Mouse (Mus musculus): ENCODE data around the gene C1qtnf12. TPM values are rescaled to one million over a fixed set of nuclear protein-coding genes. Genes with fewer than 3 reads are reported as not detected.

The C1qtnf12 gene
- polyA plus RNA-seq, 1 experiment from 2014 or later = 27.0 TPM

- Histone ChIP-seq H3K9me3 (peaks cover 6% of the 10 kb centered on the region; the same call in 1 of the 2 replicates), H3K27me3 (ENCODE audit: insufficient read depth, poor library complexity, severe bottlenecking) (no peaks in the 10 kb centered on the region), H3K4me1 (0 out of 2 replicates have a peak, but pooled peaks cover 5% of the 10 kb centered on the region), H3K27ac (no peak overlapping the region), H3K4me3 (no peak overlapping the region), H3K36me3 (no peaks in the 10 kb centered on the region)
- WGBS = 77% methylated on average over 6 of the region's 6 CpGs
- no peak for DNase-seq (ENCODE audit: low spot score)
Measured at GRCm38 (mm10) chr4:155972651-155973050, 10.5 kb downstream of the C1qtnf12 start.

GRCm38 (mm10) chr4:155973239-155973638, 11.1 kb downstream of the C1qtnf12 start:
- Histone ChIP-seq H3K36me3 (no peaks in the 10 kb centered on the region), H3K9me3 (peaks cover 6% of the 10 kb centered on the region; the same call in 1 of the 2 replicates), H3K27me3 (ENCODE audit: insufficient read depth, poor library complexity, severe bottlenecking) (no peaks in the 10 kb centered on the region), H3K4me1 (0 out of 2 replicates have a peak, but pooled peaks cover 5% of the 10 kb centered on the region), H3K27ac (no peak overlapping the region), H3K4me3 (no peak overlapping the region)
- 70% methylated on average over 2 of the region's 2 CpGs for WGBS
- no peak for DNase-seq (ENCODE audit: low spot score)

- DNase-seq (ENCODE audit: low spot score) = no peak
- Histone ChIP-seq H3K27me3 (ENCODE audit: insufficient read depth, poor library complexity, severe bottlenecking) (no peaks in the 10 kb centered on the region; the same call in 1 of the 2 replicates), H3K9me3 (peaks cover 6% of the 10 kb centered on the region; the same call in 1 of the 2 replicates), H3K4me3 (no peak overlapping the region), H3K4me1 (no peaks in the 10 kb centered on the region), H3K36me3 (no peaks in the 10 kb centered on the region), H3K27ac (no peak overlapping the region)
- 72% methylated on average over 12 of the region's 12 CpGs for WGBS
Measured at GRCm38 (mm10) chr4:155981436-155982082, 19.4 kb downstream of the C1qtnf12 start.

- 27% methylated on average over 2 of the region's 2 CpGs for WGBS
Measured at GRCm38 (mm10) chr4:155983788-155984187, 21.7 kb downstream of the C1qtnf12 start.

GRCm38 (mm10) chr4:155991211-155991907, 29.2 kb downstream of the C1qtnf12 start:
- 88% methylated on average over 22 of the region's 22 CpGs for WGBS
- Histone ChIP-seq H3K27me3 (ENCODE audit: insufficient read depth, poor library complexity, severe bottlenecking) (no peaks in the 10 kb centered on the region), H3K4me1 (peaks cover 27% of the 10 kb centered on the region), H3K27ac (peak overlapping the region; percentile 98), H3K4me3 (peak overlapping the region; percentile 88), H3K9me3 (no peaks in the 10 kb centered on the region), H3K36me3 (peaks cover 14% of the 10 kb centered on the region)
- DNase-seq (ENCODE audit: low spot score) = peak; percentile 78

More at GRCm38 (mm10) chr4:155983788-155984187, 21.7 kb downstream of the C1qtnf12 start:
- H3K4me1 ChIP-seq = peaks cover 4% of the 10 kb centered on the region; the same call in 1 of the 2 replicates
- no peak overlapping the region for H3K4me3 ChIP-seq
- H3K27me3 ChIP-seq (ENCODE audit: insufficient read depth, poor library complexity, severe bottlenecking) = no peaks in the 10 kb centered on the region; the same call in 1 of the 2 replicates
- H3K27ac ChIP-seq = no peak overlapping the region
- no peaks in the 10 kb centered on the region for H3K36me3 ChIP-seq
- no peaks in the 10 kb centered on the region for H3K9me3 ChIP-seq
- no peak for DNase-seq (ENCODE audit: low spot score)

DNA sequence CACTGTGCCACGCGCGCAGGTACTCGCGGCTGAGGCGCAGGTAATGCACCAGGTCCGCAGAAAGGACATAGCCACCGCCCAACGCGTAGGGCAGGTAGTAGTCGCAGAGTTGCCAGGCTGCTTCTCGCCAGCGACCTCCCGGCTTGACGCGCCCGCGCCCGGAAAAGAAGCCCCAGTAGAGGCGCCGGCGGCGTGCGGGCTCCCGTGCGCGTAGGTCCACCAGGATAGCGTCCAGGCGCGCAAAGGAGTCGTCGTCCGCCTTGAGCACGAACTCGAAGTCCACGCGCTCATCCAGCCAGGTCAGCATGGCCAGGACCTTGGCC, 29.8 kb downstream of the C1qtnf12 start:
- 25% methylated on average over 37 of the region's 37 CpGs for WGBS
- DNase-seq (ENCODE audit: low spot score) = no peak

GRCm38 (mm10) chr4:155992241-155992905, 30.3 kb downstream of the C1qtnf12 start, which contains the start of the genes B3galt6 and Sdf4:
B3galt6 (minus strand) TSS chr4:155992649.
Sdf4 (plus strand) TSS chr4:155992872.
- H3K4me3 ChIP-seq = peak within 1 kb of the TSS; percentile 88
- under 1% methylated on average over 99 of the region's 99 CpGs for WGBS

More for the DNA sequence above, 29.8 kb downstream of the C1qtnf12 start:
- peak overlapping the region; percentile 98 for H3K27ac ChIP-seq
- no peaks in the 10 kb centered on the region for H3K27me3 ChIP-seq (ENCODE audit: insufficient read depth, poor library complexity, severe bottlenecking)
- peak overlapping the region; percentile 88 for H3K4me3 ChIP-seq
- peaks cover 19% of the 10 kb centered on the region for H3K36me3 ChIP-seq
- no peaks in the 10 kb centered on the region for H3K9me3 ChIP-seq
- H3K4me1 ChIP-seq = peaks cover 27% of the 10 kb centered on the region

DNA sequence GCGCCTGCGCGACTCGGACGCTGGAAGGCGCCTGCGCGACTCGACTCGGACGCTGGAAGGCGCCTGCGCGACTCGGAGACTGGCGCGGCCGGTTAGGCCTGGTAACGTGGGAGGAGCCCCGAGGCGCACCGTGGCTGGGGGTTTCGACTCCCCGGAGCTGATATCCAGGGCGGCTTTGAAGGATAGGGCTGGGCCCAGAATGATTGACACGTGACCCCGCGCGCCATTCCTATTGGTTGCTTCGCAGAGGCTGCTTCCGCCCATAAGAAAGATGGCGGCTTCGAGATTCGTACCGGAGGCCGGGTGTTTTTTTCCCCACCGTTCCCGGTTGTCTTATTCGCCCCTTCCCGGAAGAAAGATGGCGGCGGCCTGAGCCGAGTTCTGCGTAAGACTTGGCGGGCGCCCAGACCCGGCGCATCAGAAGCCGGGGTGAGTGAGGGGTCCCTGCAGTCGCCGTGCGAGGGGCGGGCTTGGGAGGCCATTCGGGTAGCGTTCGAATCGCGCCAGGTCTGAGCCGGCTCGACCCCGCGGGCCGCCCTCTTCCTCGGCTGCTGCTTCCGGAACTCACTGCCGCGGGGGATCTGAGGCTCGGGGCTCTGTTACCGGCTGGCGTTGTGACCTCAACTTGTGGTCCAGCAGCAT, 30.9 kb downstream of the C1qtnf12 start:
- H3K4me3 ChIP-seq = peak overlapping the region; percentile 88
- H3K9me3 ChIP-seq = no peaks in the 10 kb centered on the region
- peak; percentile 97 for DNase-seq (ENCODE audit: low spot score)
- peaks cover 30% of the 10 kb centered on the region for H3K36me3 ChIP-seq
- WGBS = under 1% methylated on average over 70 of the region's 70 CpGs
- H3K4me1 ChIP-seq = peaks cover 25% of the 10 kb centered on the region
- peak overlapping the region; percentile 98 for H3K27ac ChIP-seq
- no peaks in the 10 kb centered on the region for H3K27me3 ChIP-seq (ENCODE audit: insufficient read depth, poor library complexity, severe bottlenecking)

More at GRCm38 (mm10) chr4:155992241-155992905, 30.3 kb downstream of the C1qtnf12 start, which contains the start of the genes B3galt6 and Sdf4:
- H3K4me1 ChIP-seq = peaks cover 27% of the 10 kb centered on the region
- H3K27ac ChIP-seq = peak within 1 kb of the TSS; percentile 98
- peaks cover 24% of the 10 kb centered on the region for H3K36me3 ChIP-seq
- no peaks in the 10 kb centered on the region for H3K9me3 ChIP-seq
- no peaks in the 10 kb centered on the region for H3K27me3 ChIP-seq (ENCODE audit: insufficient read depth, poor library complexity, severe bottlenecking)
- DNase-seq (ENCODE audit: low spot score) = peak; percentile 92

- 5% methylated on average over 15 of the region's 15 CpGs for WGBS
- Histone ChIP-seq H3K4me1 (peaks cover 23% of the 10 kb centered on the region), H3K9me3 (no peaks in the 10 kb centered on the region), H3K36me3 (peaks cover 36% of the 10 kb centered on the region), H3K27me3 (ENCODE audit: insufficient read depth, poor library complexity, severe bottlenecking) (no peaks in the 10 kb centered on the region), H3K27ac (peak overlapping the region; percentile 98), H3K4me3 (peak overlapping the region; percentile 88)
- DNase-seq (ENCODE audit: low spot score) = no peak
Measured at GRCm38 (mm10) chr4:155993606-155994005, 31.5 kb downstream of the C1qtnf12 start.

GRCm38 (mm10) chr4:156004109-156004508, 42.0 kb downstream of the C1qtnf12 start:
- H3K36me3 ChIP-seq = peaks cover 94% of the 10 kb centered on the region
- no peak for DNase-seq (ENCODE audit: low spot score)
- 91% methylated on average over 3 of the region's 3 CpGs for WGBS

GRCm38 (mm10) chr4:156008369-156008768, 46.3 kb downstream of the C1qtnf12 start:
- H3K36me3 ChIP-seq = peaks cover 95% of the 10 kb centered on the region
- 85% methylated on average over 4 of the region's 4 CpGs for WGBS

More at GRCm38 (mm10) chr4:156004109-156004508, 42.0 kb downstream of the C1qtnf12 start:
- Histone ChIP-seq H3K4me1 (no peaks in the 10 kb centered on the region), H3K4me3 (no peak overlapping the region), H3K9me3 (no peaks in the 10 kb centered on the region), H3K27me3 (ENCODE audit: insufficient read depth, poor library complexity, severe bottlenecking) (no peaks in the 10 kb centered on the region), H3K27ac (no peak overlapping the region)

DNA sequence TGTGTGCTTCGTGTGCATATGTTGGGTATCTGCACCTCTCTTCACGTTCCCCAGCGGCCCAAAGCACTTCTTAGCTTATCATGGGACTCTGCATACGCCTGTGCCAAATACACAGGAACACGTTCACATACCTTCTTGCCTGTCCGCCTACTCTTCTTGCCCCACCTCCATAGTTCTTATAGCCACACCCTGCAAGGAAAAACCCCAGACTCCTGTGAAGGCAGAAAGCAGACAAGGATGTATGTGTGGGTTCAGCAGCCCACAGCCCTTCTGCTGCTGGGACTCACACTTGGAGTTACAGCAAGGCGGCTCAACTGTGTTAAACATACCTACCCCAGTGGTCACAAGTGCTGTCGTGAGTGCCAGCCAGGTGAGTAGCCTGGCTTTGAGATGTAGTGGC, 51.5 kb downstream of the C1qtnf12 start, which contains the start of gene Tnfrsf4:
Tnfrsf4 (plus strand) TSS at position 207 of the 400 bp plus-strand sequence.
- 80% methylated on average over 8 of the region's 8 CpGs for WGBS

More at GRCm38 (mm10) chr4:156008369-156008768, 46.3 kb downstream of the C1qtnf12 start:
- H3K27ac ChIP-seq = no peak overlapping the region
- no peaks in the 10 kb centered on the region for H3K4me1 ChIP-seq
- H3K27me3 ChIP-seq (ENCODE audit: insufficient read depth, poor library complexity, severe bottlenecking) = no peaks in the 10 kb centered on the region
- no peaks in the 10 kb centered on the region for H3K9me3 ChIP-seq
- no peak for DNase-seq (ENCODE audit: low spot score)
- H3K4me3 ChIP-seq = no peak overlapping the region

More for the DNA sequence above, 51.5 kb downstream of the C1qtnf12 start, which contains the start of gene Tnfrsf4:
- Histone ChIP-seq H3K27ac (no peak within 1 kb of the TSS), H3K27me3 (ENCODE audit: insufficient read depth, poor library complexity, severe bottlenecking) (no peaks in the 10 kb centered on the region), H3K4me3 (no peak within 1 kb of the TSS), H3K4me1 (peaks cover 17% of the 10 kb centered on the region; the same call in 1 of the 2 replicates), H3K36me3 (peaks cover 58% of the 10 kb centered on the region), H3K9me3 (no peaks in the 10 kb centered on the region)
- DNase-seq (ENCODE audit: low spot score) = no peak
